Mouse (Mus musculus) olfactory bulb, adult 2 months (tissue): Measurements from ENCODE around the gene Gpr1.

Experiments used
- CTCF ChIP-seq: fragments of 200-500 bp; IDR thresholded peaks from 2 replicates; pipeline ENCODE4 v1.5.1; 2012; ENCODE audit warnings: low read depth, mild to moderate bottlenecking, low read length, moderate library complexity; ENCODE audit not compliant: insufficient read depth
- POLR2A ChIP-seq: fragments of 200-500 bp; IDR thresholded peaks from 2 replicates; pipeline ENCODE4 v1.6.1; 2012; ENCODE audit warnings: mild to moderate bottlenecking, low read depth, low read length, moderate library complexity; ENCODE audit not compliant: insufficient read depth

- TF ChIP-seq CTCF (no peak), POLR2A (no peak)
These were observed 12.7 kb downstream of the Gpr1 start for GRCm38 (mm10) chr1:63201672-63202071.
